Mouse (Mus musculus): ENCODE results near the gene Fam205c.

- TF ChIP-seq GATA1 (IDR thresholded peaks at IDR 0.05; ENCODE audit: borderline replicate concordance, low read length) = no peak
- TF ChIP-seq FLI1 (IDR thresholded peaks at IDR 0.05; ENCODE audit: low read length) = no peak
Measured at GRCm38 (mm10) chr4:42870748-42871147, 3.3 kb downstream of the Fam205c start.

Measured in megakaryocyte, embryonic 14.5 days (primary cell).